Mouse (Mus musculus): ENCODE measurements around the gene Cfap74.

The Cfap74 gene

DNA sequence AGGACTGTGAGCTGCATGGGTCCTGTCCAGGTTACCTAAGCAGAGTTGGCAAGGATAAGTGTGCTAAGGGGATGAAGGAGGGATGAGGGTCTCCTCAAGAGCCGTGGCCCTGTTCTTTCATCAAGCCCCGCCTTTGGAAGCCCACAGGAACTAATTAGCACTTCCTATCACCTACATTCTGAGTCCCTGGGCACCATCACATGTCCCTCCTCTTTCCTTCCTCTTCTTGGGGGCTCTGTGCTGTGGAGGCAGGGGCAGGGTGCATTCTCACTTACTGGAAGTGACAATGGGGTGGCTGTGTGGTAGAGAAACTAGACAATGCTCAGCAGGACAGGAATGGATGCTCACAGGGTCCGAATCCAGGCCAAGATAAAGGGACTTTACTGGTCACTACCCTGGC, 78.8 kb downstream of the Cfap74 start:
- in situ Hi-C loops (cut with MboI; ENCODE audit: low pct_unique_long_range_greater_than_20kb in 1 of 2, low sequenced_read_pairs in 2 of 2, unreplicated experiment in 1 of 2): no loop called here

DNA sequence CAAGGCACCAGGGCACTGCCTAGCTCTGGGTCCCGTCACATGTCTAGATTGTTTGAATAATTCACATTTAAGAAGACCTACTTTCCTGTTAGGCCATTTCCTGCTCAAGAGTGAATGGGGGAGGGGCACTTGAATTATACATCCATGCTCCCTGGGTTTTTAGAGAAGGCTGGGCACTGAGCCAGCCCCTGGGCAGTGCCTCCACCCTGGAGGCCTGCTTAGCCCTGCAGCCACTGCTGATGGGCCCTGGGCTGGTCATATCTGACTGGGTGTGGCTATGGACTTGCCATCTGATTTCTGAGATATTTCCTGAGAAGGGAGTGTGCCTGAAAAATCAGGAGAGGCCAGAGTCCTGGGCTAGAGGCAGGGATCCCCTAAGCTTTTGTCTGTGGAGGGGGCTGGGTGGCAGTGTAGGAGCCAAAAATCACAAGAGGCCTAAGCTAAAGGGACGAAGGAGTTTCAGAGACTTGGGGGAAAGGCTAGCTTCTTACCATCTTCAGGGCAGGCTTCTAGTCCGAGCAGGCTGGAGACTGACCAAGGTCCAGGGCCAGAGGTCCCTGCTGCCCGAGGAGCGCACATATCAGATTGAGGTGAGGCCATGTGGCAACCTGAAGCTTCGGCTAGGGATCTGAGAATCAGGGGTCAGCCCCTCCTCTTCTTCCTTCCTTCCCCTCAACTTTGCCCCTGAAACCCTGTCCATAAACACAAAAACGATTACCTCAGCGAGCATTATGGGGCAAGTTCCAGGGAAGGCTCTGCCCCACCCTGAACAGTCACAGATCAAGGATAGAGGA, 79.4 kb downstream of the Cfap74 start:
- in situ Hi-C loops (cut with MboI; ENCODE audit: low pct_unique_long_range_greater_than_20kb in 1 of 2, low sequenced_read_pairs in 2 of 2, unreplicated experiment in 1 of 2): no loop called here

- in situ Hi-C loops (cut with MboI; ENCODE audit: low pct_unique_long_range_greater_than_20kb in 1 of 2, low sequenced_read_pairs in 2 of 2, unreplicated experiment in 1 of 2): no loop called here
These were observed 80.3 kb downstream of the Cfap74 start for GRCm38 (mm10) chr4:155489101-155489970.

DNA sequence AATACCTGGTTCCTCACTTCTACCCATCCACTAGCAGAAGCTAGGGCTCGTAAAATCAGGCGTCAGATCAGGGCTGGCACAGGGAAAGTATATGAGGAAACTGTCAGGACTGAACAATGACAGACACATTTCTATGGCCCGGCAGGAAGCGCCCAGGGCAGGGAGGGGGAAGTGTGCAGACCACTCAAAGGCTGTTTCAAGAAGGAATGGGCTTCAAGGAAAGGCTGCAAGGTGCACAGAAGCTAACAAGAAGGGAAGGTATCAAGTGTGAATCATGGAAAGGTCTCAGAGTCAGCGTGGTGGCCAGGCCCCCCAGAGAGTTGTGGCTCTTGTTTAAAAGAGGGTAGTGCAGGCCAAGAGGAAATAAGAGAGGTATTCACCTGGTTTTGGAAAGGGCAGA, 81.5 kb downstream of the Cfap74 start:
- in situ Hi-C loops (cut with MboI; ENCODE audit: low pct_unique_long_range_greater_than_20kb in 1 of 2, low sequenced_read_pairs in 2 of 2, unreplicated experiment in 1 of 2): no loop called here

DNA sequence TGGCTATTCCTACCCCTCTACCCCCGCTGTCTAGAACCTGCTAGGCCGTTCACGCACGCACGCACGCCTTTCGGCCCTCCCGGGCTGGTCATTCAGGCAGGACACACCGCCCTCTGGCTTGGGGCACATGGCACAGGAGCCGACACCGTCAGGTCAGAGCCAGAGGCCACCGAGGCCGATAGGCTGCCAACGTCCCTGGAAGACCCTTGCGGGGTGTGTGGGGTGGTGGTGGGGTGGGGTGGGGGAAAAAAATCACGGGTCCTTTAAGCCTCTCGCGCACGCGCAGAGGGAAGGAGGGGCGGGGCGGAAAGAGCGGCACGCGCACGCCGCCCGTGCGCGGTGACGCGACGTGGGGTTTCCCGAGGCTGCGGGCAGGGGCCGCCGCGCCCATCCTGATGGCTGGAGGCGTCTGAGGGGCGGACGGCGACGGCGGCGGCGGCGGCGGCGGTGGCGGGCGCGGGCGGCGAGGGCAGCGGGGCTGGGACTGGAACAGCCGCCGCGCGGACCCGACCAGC, 82.1 kb downstream of the Cfap74 start, which contains the start of gene Gnb1:
Gene Gnb1 (plus strand): TSS at position 372 of the 515 bp plus-strand sequence.
- in situ Hi-C loops (cut with MboI; ENCODE audit: low pct_unique_long_range_greater_than_20kb in 1 of 2, low sequenced_read_pairs in 2 of 2, unreplicated experiment in 1 of 2): no loop called here

DNA sequence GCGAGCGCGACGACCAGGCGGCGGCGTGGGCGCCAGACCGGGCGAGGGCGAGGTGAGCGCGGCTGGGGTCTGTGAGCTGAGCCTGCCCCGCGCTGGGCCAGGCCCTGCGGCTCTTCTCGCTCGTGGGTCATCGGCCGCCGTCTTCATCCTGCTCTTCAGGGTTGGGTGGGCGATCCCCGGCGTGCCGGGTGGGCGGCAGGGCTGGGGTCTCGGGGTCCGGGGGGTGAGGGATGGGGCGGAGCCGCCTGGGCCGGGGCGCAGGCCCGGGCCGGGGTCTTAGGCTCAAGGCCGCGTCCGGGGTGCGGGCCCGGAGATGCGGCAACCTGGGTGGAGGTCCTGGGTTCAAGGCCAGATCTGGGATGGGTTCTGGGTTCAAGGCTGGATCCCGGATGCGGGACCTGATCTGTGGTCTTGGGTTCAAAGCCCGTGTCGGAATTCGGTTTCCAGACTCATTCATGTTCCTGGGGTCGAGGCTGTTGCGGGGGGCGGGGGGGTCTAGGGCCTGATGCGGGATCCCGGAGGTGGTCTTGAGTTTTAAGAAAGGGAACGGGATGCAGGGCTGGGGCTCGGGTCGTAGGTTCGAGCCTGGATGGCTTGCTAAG, 82.6 kb downstream of the Cfap74 start:
- in situ Hi-C loops (cut with MboI; ENCODE audit: low pct_unique_long_range_greater_than_20kb in 1 of 2, low sequenced_read_pairs in 2 of 2, unreplicated experiment in 1 of 2): no loop called here

GRCm38 (mm10) chr4:155492131-155492633, 83.2 kb downstream of the Cfap74 start:
- in situ Hi-C loops (cut with MboI; ENCODE audit: low pct_unique_long_range_greater_than_20kb in 1 of 2, low sequenced_read_pairs in 2 of 2, unreplicated experiment in 1 of 2): no loop called here

DNA sequence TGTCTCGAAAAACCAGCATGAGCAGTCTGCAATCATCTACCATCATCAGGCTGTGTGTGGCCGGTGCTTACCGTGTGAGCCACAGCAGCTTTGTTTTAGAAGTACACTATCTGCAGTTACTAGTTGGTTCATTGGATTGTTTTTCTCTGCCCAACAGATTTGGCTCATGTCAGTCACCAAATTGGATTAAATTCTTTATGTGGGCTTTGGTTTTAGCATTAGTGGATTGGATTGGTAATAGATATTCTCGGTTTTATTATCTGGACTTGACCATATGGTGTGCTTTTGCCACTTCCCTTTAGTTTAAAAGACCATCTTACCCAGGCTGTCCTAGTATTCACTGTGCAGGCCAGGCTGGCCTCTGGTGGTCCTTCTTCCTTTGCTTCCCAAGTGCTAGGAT, 85.9 kb downstream of the Cfap74 start:
- in situ Hi-C loops (cut with MboI; ENCODE audit: low pct_unique_long_range_greater_than_20kb in 1 of 2, low sequenced_read_pairs in 2 of 2, unreplicated experiment in 1 of 2): no loop called here

GRCm38 (mm10) chr4:155497963-155498362, 89.0 kb downstream of the Cfap74 start:
- in situ Hi-C loops (cut with MboI; ENCODE audit: low pct_unique_long_range_greater_than_20kb in 1 of 2, low sequenced_read_pairs in 2 of 2, unreplicated experiment in 1 of 2): no loop called here

DNA sequence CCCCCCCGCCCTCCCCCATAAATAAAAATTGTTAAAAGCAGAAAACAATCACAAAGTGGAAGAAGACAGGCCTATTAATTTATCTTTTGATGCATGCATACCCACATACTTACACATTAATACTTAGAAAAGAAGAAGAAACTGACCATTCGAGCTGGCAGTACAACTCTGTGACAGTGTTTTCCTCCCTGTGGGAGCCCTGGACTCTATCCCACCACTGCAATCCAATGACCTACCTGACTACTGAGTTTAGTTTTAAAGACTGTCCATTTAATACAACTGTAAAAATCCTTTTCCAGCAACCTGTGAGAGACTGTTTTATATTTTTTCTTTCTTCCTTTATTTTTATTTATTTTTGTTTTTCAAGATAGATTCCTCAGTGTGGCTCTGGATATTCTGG, 92.1 kb downstream of the Cfap74 start:
- in situ Hi-C loops (cut with MboI; ENCODE audit: low pct_unique_long_range_greater_than_20kb in 1 of 2, low sequenced_read_pairs in 2 of 2, unreplicated experiment in 1 of 2): no loop called here

DNA sequence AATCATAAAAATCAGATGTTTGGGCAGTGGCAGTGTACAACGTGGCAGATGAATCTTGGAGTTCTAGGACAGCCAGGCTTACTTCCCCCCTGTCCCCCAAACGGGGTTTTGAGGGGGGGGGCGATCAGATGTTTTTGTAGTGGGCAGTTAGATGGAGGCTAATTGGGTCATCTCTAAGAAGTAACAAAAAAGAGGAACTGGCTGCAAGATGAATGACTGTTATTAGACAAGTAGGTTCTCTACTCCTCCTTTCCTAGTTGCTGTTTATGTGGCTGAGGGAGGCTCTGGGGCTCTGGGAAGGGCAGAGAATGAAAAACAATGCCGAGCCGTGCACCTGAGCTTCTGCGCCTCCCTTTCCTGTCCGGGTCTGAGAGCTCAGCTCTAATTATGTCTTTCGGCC, 96.1 kb downstream of the Cfap74 start:
- in situ Hi-C loops (cut with MboI; ENCODE audit: low pct_unique_long_range_greater_than_20kb in 1 of 2, low sequenced_read_pairs in 2 of 2, unreplicated experiment in 1 of 2): no loop called here

GRCm38 (mm10) chr4:155505671-155506295, 96.8 kb downstream of the Cfap74 start:
- in situ Hi-C loops (cut with MboI; ENCODE audit: low pct_unique_long_range_greater_than_20kb in 1 of 2, low sequenced_read_pairs in 2 of 2, unreplicated experiment in 1 of 2): no loop called here

GRCm38 (mm10) chr4:155508614-155509013, 99.6 kb downstream of the Cfap74 start:
- in situ Hi-C loops (cut with MboI; ENCODE audit: low pct_unique_long_range_greater_than_20kb in 1 of 2, low sequenced_read_pairs in 2 of 2, unreplicated experiment in 1 of 2): no loop called here

GRCm38 (mm10) chr4:155510981-155511380, 102.0 kb downstream of the Cfap74 start:
- in situ Hi-C loops (cut with MboI; ENCODE audit: low pct_unique_long_range_greater_than_20kb in 1 of 2, low sequenced_read_pairs in 2 of 2, unreplicated experiment in 1 of 2): no loop called here

GRCm38 (mm10) chr4:155514810-155515209, 105.8 kb downstream of the Cfap74 start:
- in situ Hi-C loops (cut with MboI; ENCODE audit: low pct_unique_long_range_greater_than_20kb in 1 of 2, low sequenced_read_pairs in 2 of 2, unreplicated experiment in 1 of 2): no loop called here
